Mouse (Mus musculus) hindbrain, embryonic 11.5 days (tissue): Measurements from ENCODE around the gene Gcc2. TPM values are rescaled to one million over a fixed set of nuclear protein-coding genes. Genes with fewer than 3 reads are reported as not detected.
"Not testable (repeated sequence)": the region's sequence is repeated elsewhere in the genome, so short reads cannot be mapped to it uniquely, and the experiment has no call there.

Experiments
- ATAC-seq: fragments of 200-750 bp; cut with Nextera tagmentation; 2 replicates; pipeline ENCODE4 v1.8.0; 2017; ENCODE audit warnings: mild to moderate bottlenecking, moderate TSS enrichment, moderate library complexity; ENCODE audit not compliant: low FRiP score
- DNase-seq: peaks from one replicate; pipeline ENCODE4 v3.0.0-alpha.2; 2015; ENCODE audit warnings: low spot score
- H3K27ac ChIP-seq: fragments of 300-500 bp; sonication (generic); 2 replicates; pipeline ENCODE4 v1.5.1; 2014; ENCODE audit warnings: mild to moderate bottlenecking, low read depth, low read length
- H3K27me3 ChIP-seq: fragments of 300-500 bp; sonication (generic); 2 replicates; pipeline ENCODE4 v1.6.1; 2014; ENCODE audit warnings: mild to moderate bottlenecking, low read length, moderate library complexity, mixed read lengths; ENCODE audit not compliant: control insufficient read depth, insufficient read depth
- H3K36me3 ChIP-seq: fragments of 300-500 bp; sonication (generic); 2 replicates; pipeline ENCODE4 v1.6.1; 2014; ENCODE audit warnings: mild to moderate bottlenecking, low read length, moderate library complexity, mixed read lengths; ENCODE audit not compliant: control insufficient read depth, insufficient read depth
- H3K4me1 ChIP-seq: fragments of 300-500 bp; sonication (generic); replicated peaks from 2 replicates; pipeline ENCODE4 v1.6.1; 2014; ENCODE audit warnings: low read length, mixed read lengths; ENCODE audit not compliant: control insufficient read depth, insufficient read depth
- H3K4me2 ChIP-seq: fragments of 300-500 bp; sonication (generic); replicated peaks from 2 replicates; pipeline ENCODE4 v1.6.1; 2014; ENCODE audit warnings: mild to moderate bottlenecking, low read depth, low read length
- H3K4me3 ChIP-seq: fragments of 300-500 bp; sonication (generic); 2 replicates; pipeline ENCODE4 v1.5.1; 2014; ENCODE audit warnings: low read depth, low read length
- H3K9ac ChIP-seq: fragments of 300-500 bp; sonication (generic); 2 replicates; pipeline ENCODE4 v1.6.1; 2014; ENCODE audit warnings: low read depth, low read length
- H3K9me3 ChIP-seq: fragments of 300-500 bp; sonication (generic); 2 replicates; pipeline ENCODE4 v1.6.1; 2016; ENCODE audit warnings: low read length; ENCODE audit not compliant: control insufficient read depth
- WGBS: fragments of 180-500 bp; shearing (Covaris S2); extraction: QIAGEN DNeasy Blood & Tissue Kit; methylation state at CpG from one replicate; pipeline ENCODE4 v1.1.7; 2014; 5-methylcytosine and 5-hydroxymethylcytosine counted together
- polyA plus RNA-seq: library from polyadenylated mRNA; unstranded; fragments of >200 nt; fragmentation: Nextera tagmentation; extraction: Ambion mirVana; gene quantifications from 2 replicates; pipeline ENCODE4 v1.2.1, GENCODE M21; 2014

Gene Gcc2
- polyA plus RNA-seq, 1 experiment from 2014 or later = 56.1 TPM

- ATAC-seq = no peak
- WGBS = 82% methylated on average over 5 of the region's 5 CpGs
Observed at GRCm38 (mm10) chr10:58214934-58215333, 40.4 kb upstream of the Gcc2 start.

GRCm38 (mm10) chr10:58215353-58215752, 39.9 kb upstream of the Gcc2 start:
- no peaks in the 10 kb centered on the region for H3K9me3 ChIP-seq
- H3K27me3 ChIP-seq = no peaks in the 10 kb centered on the region
- no peak overlapping the region for H3K27ac ChIP-seq
- no peak overlapping the region for H3K4me2 ChIP-seq
- H3K36me3 ChIP-seq = no peaks in the 10 kb centered on the region
- H3K9ac ChIP-seq = no peak overlapping the region
- H3K4me1 ChIP-seq = no peaks in the 10 kb centered on the region
- 86% methylated on average over 1 of the region's 1 CpGs for WGBS
- H3K4me3 ChIP-seq = no peak overlapping the region
- no peak for DNase-seq
- no peak for ATAC-seq

More at GRCm38 (mm10) chr10:58214934-58215333, 40.4 kb upstream of the Gcc2 start:
- H3K9ac ChIP-seq = no peak overlapping the region
- no peak overlapping the region for H3K27ac ChIP-seq
- DNase-seq = no peak
- no peaks in the 10 kb centered on the region for H3K36me3 ChIP-seq
- H3K4me1 ChIP-seq = no peaks in the 10 kb centered on the region
- H3K27me3 ChIP-seq = no peaks in the 10 kb centered on the region
- no peak overlapping the region for H3K4me2 ChIP-seq
- no peak overlapping the region for H3K4me3 ChIP-seq
- H3K9me3 ChIP-seq = no peaks in the 10 kb centered on the region

GRCm38 (mm10) chr10:58217366-58217765, 37.9 kb upstream of the Gcc2 start:
- Histone ChIP-seq H3K27me3 (no peaks in the 10 kb centered on the region), H3K4me2 (no peak overlapping the region)
- 89% methylated on average over 3 of the region's 3 CpGs for WGBS

GRCm38 (mm10) chr10:58220726-58221125, 34.6 kb upstream of the Gcc2 start:
- 86% methylated on average over 6 of the region's 6 CpGs for WGBS
- Histone ChIP-seq H3K27ac (no peak overlapping the region), H3K4me2 (no peak overlapping the region), H3K4me3 (no peak overlapping the region), H3K27me3 (no peaks in the 10 kb centered on the region), H3K9ac (no peak overlapping the region), H3K4me1 (no peaks in the 10 kb centered on the region), H3K9me3 (peaks cover 7% of the 10 kb centered on the region; the same call in 1 of the 2 replicates), H3K36me3 (no peaks in the 10 kb centered on the region)
- no peak for ATAC-seq
- DNase-seq = no peak

More at GRCm38 (mm10) chr10:58217366-58217765, 37.9 kb upstream of the Gcc2 start:
- H3K4me1 ChIP-seq = no peaks in the 10 kb centered on the region
- H3K27ac ChIP-seq = no peak overlapping the region
- no peak overlapping the region for H3K4me3 ChIP-seq
- H3K36me3 ChIP-seq = no peaks in the 10 kb centered on the region
- no peak overlapping the region for H3K9ac ChIP-seq
- ATAC-seq = no peak
- no peak for DNase-seq
- peaks cover 3% of the 10 kb centered on the region; the same call in 1 of the 2 replicates for H3K9me3 ChIP-seq

GRCm38 (mm10) chr10:58221571-58221970, 33.7 kb upstream of the Gcc2 start:
- not testable (repeated sequence) for H3K4me1 ChIP-seq, H3K36me3 ChIP-seq, H3K9ac ChIP-seq, H3K9me3 ChIP-seq, ATAC-seq, DNase-seq, H3K27me3 ChIP-seq, H3K4me3 ChIP-seq, H3K4me2 ChIP-seq, H3K27ac ChIP-seq
- 94% methylated on average over 2 of the region's 2 CpGs for WGBS

GRCm38 (mm10) chr10:58223161-58223560, 32.1 kb upstream of the Gcc2 start:
- not testable (repeated sequence) for H3K27me3 ChIP-seq, H3K9me3 ChIP-seq, H3K27ac ChIP-seq, H3K4me1 ChIP-seq, H3K36me3 ChIP-seq, DNase-seq, H3K9ac ChIP-seq, H3K4me3 ChIP-seq, H3K4me2 ChIP-seq, ATAC-seq
- 84% methylated on average over 3 of the region's 6 CpGs for WGBS

GRCm38 (mm10) chr10:58223972-58224805, 31.1 kb upstream of the Gcc2 start:
- H3K4me3 ChIP-seq, ATAC-seq, H3K9me3 ChIP-seq, H3K4me1 ChIP-seq, H3K36me3 ChIP-seq, H3K27ac ChIP-seq, H3K9ac ChIP-seq, H3K27me3 ChIP-seq, H3K4me2 ChIP-seq: not testable (repeated sequence)
- WGBS = 85% methylated on average over 30 of the region's 31 CpGs
- peak; percentile 9 for DNase-seq

- not testable (repeated sequence) for H3K4me2 ChIP-seq, H3K36me3 ChIP-seq, H3K4me3 ChIP-seq, H3K4me1 ChIP-seq, H3K9ac ChIP-seq, H3K27me3 ChIP-seq, DNase-seq, ATAC-seq, H3K9me3 ChIP-seq, H3K27ac ChIP-seq
- WGBS = 84% methylated on average over 16 of the region's 18 CpGs
Observed at GRCm38 (mm10) chr10:58224827-58225785, 30.2 kb upstream of the Gcc2 start, which contains the start of gene AW822073. TSS of gene AW822073 (minus strand) at chr10:58224930.
